21 mouse cellular contexts compared by ENCODE assay signal in genomic region chr4:53204482-53204881, GRCm38 (mm10).
"Had no signal": no experiment of that assay in that cellular context is flagged by ENCODE, and none has a peak within 500 bp of the region (broad histone marks: within the 10 kb centered on the region; RNA-seq: fewer than 3 reads in every experiment).

No protein-coding gene starts in this region.

- DNase-seq: kidney, adult 8-10 months; kidney, postnatal 10 days; lung, adult 2 months; lung, postnatal 14 days; lung, postnatal 4 days; right cerebral cortex, adult 18-20 months; right cerebral cortex, postnatal 14 days; right cerebral cortex, postnatal 4 days; thymus, adult 2 months; thymus, postnatal 14 days; thymus, postnatal 4 days had no signal

- H3K4me1 ChIP-seq: kidney, embryonic 15.5 days; limb, embryonic 10.5 days; limb, embryonic 13.5 days; midbrain, embryonic 12.5 days; midbrain, embryonic 15.5 days; neural tube, embryonic 12.5 days had no signal

- H3K27ac ChIP-seq: kidney, embryonic 15.5 days; limb, embryonic 10.5 days; limb, embryonic 13.5 days; liver, embryonic 15.5 days; midbrain, embryonic 12.5 days; midbrain, embryonic 15.5 days; neural tube, embryonic 12.5 days; neural tube, embryonic 15.5 days; stomach, postnatal 0 days had no signal

- H3K27me3 ChIP-seq: kidney, embryonic 15.5 days; limb, embryonic 13.5 days; liver, embryonic 15.5 days; midbrain, embryonic 12.5 days; midbrain, embryonic 15.5 days; neural tube, embryonic 12.5 days; neural tube, embryonic 15.5 days had no signal

- H3K36me3 ChIP-seq: kidney, embryonic 15.5 days; limb, embryonic 10.5 days; limb, embryonic 13.5 days; liver, embryonic 15.5 days; midbrain, embryonic 12.5 days; midbrain, embryonic 15.5 days; neural tube, embryonic 12.5 days; neural tube, embryonic 15.5 days had no signal

- H3K4me2 ChIP-seq: kidney, embryonic 15.5 days; limb, embryonic 13.5 days; liver, embryonic 11.5 days; liver, embryonic 15.5 days; midbrain, embryonic 12.5 days; midbrain, embryonic 15.5 days; neural tube, embryonic 12.5 days; neural tube, embryonic 15.5 days had no signal

- H3K9me3 ChIP-seq: kidney, embryonic 15.5 days; limb, embryonic 10.5 days; limb, embryonic 13.5 days; liver, embryonic 15.5 days; midbrain, embryonic 12.5 days; midbrain, embryonic 15.5 days; neural tube, embryonic 12.5 days; neural tube, embryonic 15.5 days had no signal

- H3K9ac ChIP-seq: kidney, embryonic 15.5 days; limb, embryonic 13.5 days; liver, embryonic 15.5 days; midbrain, embryonic 12.5 days; midbrain, embryonic 15.5 days; neural tube, embryonic 12.5 days; neural tube, embryonic 15.5 days had no signal

- H3K4me3 ChIP-seq: kidney, embryonic 15.5 days; limb, embryonic 10.5 days; limb, embryonic 13.5 days; liver, embryonic 15.5 days; midbrain, embryonic 12.5 days; midbrain, embryonic 15.5 days; neural tube, embryonic 12.5 days; neural tube, embryonic 15.5 days had no signal

- ATAC-seq: midbrain, embryonic 15.5 days had no signal
